Mouse (Mus musculus) liver, embryonic 12.5 days (tissue): Measurements from ENCODE around the gene Pcbp1. TPM values are rescaled to one million over a fixed set of nuclear protein-coding genes. Genes with fewer than 3 reads are reported as not detected.

ENCODE experiments used
- microRNA-seq: library from miRNA; unstranded; fragments of <30 nt; microRNA quantifications from one replicate; pipeline ENCODE4, GENCODE M21; 2017
- polyA plus RNA-seq: library from polyadenylated mRNA; unstranded; fragments of >200 nt; fragmentation: Nextera tagmentation; extraction: Ambion mirVana; gene quantifications from 2 replicates; pipeline ENCODE4 v1.2.1, GENCODE M21; 2016

The Pcbp1 gene
- polyA plus RNA-seq, 1 experiment from 2014 or later = 465 TPM

Small RNA genes lying within 50 kb of the gene (microRNA-seq; reads per million reads assigned to microRNA genes)
- not detected for gene Gm22184

Other genes starting within 250 kb of the Pcbp1 start
- gene Fam136a, start 160.7 kb downstream of the Pcbp1 start, polyA plus RNA-seq = 104 and 111 TPM in 2 replicates
- 493 and 510 TPM in 2 replicates for gene Snrpg, start 155.0 kb downstream of the Pcbp1 start, polyA plus RNA-seq
- gene Pcyox1, start 129.2 kb downstream of the Pcbp1 start, polyA plus RNA-seq = 41.5 and 45.9 TPM in 2 replicates
- 45.2 and 46.2 TPM in 2 replicates for gene Tia1, start 122.1 kb downstream of the Pcbp1 start, polyA plus RNA-seq
- gene Gm44790, start 99.7 kb downstream of the Pcbp1 start, polyA plus RNA-seq = not detected in 2 replicates
- gene C87436, start 87.9 kb downstream of the Pcbp1 start, polyA plus RNA-seq = 17.9 and 18.8 TPM in 2 replicates
- gene Asprv1, start 101.8 kb upstream of the Pcbp1 start, polyA plus RNA-seq = 0.13 TPM in 2 replicates
- gene Mxd1, start 142.8 kb upstream of the Pcbp1 start, polyA plus RNA-seq = 35.1 and 39.7 TPM in 2 replicates
- 82.0 and 85.1 TPM in 2 replicates for gene Snrnp27, start 158.2 kb upstream of the Pcbp1 start, polyA plus RNA-seq
- 17.5 and 17.8 TPM in 2 replicates for gene Gmcl1, start 207.1 kb upstream of the Pcbp1 start, polyA plus RNA-seq